Mouse (Mus musculus) MEL (cell line): Measurements from ENCODE around the gene Gm10401. TPM values are rescaled to one million over a fixed set of nuclear protein-coding genes. Genes with fewer than 3 reads are reported as not detected.

Experiments
- DNase-seq: peaks from one replicate; pipeline ENCODE4 v3.0.0; 2011; ENCODE audit warnings: low read depth, low spot score
- H3K27ac ChIP-seq: 2 replicates; pipeline ENCODE4 v1.5.1; 2012; ENCODE audit warnings: low read depth, mild to moderate bottlenecking, control low read depth, low read length, moderate library complexity; ENCODE audit not compliant: control insufficient read depth
- H3K27me3 ChIP-seq, 2 experiments: fragments of 150-350 bp in 1 of 2; sonication (generic) in 1 of 2; 2 replicates each; pipeline ENCODE4 v1.6.1; 2012; ENCODE audit warnings: low read length in 2 of 2, mild to moderate bottlenecking in 2 of 2, improper control_type of control experiment in 1 of 2, moderate library complexity in 1 of 2; ENCODE audit not compliant: insufficient read depth in 2 of 2, control insufficient read depth in 1 of 2
- H3K36me3 ChIP-seq, 2 experiments: 2 replicates each; pipeline ENCODE4 v1.6.1; 2012 to 2014; ENCODE audit warnings: low read length in 2 of 2, improper control_type of control experiment in 1 of 2, inconsistent platforms in 1 of 2, mild to moderate bottlenecking in 1 of 2; ENCODE audit not compliant: insufficient read depth in 2 of 2, control insufficient read depth in 1 of 2
- H3K4me1 ChIP-seq, 2 experiments: fragments of 150-350 bp in 1 of 2; sonication (generic) in 1 of 2; 2 replicates each; pipeline ENCODE4 v1.6.1; 2012; ENCODE audit warnings: low read length in 2 of 2, improper control_type of control experiment in 1 of 2, mild to moderate bottlenecking in 1 of 2; ENCODE audit not compliant: insufficient read depth in 2 of 2, control insufficient read depth in 1 of 2
- H3K4me3 ChIP-seq, 2 experiments: fragments of 150-350 bp in 1 of 2; sonication (generic) in 1 of 2; 2 replicates each; pipeline ENCODE4 v1.5.1; 2012; ENCODE audit warnings: low read depth in 2 of 2, low read length in 2 of 2, mild to moderate bottlenecking in 2 of 2, moderate library complexity in 2 of 2, control low read depth in 1 of 2, improper control_type of control experiment in 1 of 2; ENCODE audit not compliant: control insufficient read depth in 1 of 2, insufficient read depth in 1 of 2
- H3K79me2 ChIP-seq: 2 replicates; pipeline ENCODE4 v1.6.1; 2012; ENCODE audit warnings: mild to moderate bottlenecking, low read length, moderate library complexity; ENCODE audit not compliant: control insufficient read depth, poor library complexity, insufficient read depth
- H3K9ac ChIP-seq: 2 replicates; pipeline ENCODE4 v1.6.1; 2012; ENCODE audit warnings: low read depth, mild to moderate bottlenecking, control low read depth, low read length, moderate library complexity; ENCODE audit not compliant: control insufficient read depth, poor library complexity, severe bottlenecking
- H3K9me3 ChIP-seq: fragments of 150-350 bp; sonication (generic); replicated peaks from 2 replicates; pipeline ENCODE4 v1.6.1; 2012; ENCODE audit warnings: mild to moderate bottlenecking, low read length, improper control_type of control experiment, moderate library complexity; ENCODE audit not compliant: insufficient read depth
- ELF1 ChIP-seq: IDR thresholded peaks from 2 replicates; pipeline ENCODE4 v1.6.1; 2014; ENCODE audit warnings: low read depth, mild to moderate bottlenecking, inconsistent platforms, low read length, improper control_type of control experiment, moderate library complexity
- EP300 ChIP-seq, 2 experiments: IDR thresholded peaks; 2 replicates each; pipeline ENCODE4 v1.6.1; 2011; ENCODE audit warnings: improper control_type of control experiment in 2 of 2, low read length in 2 of 2, low read depth in 1 of 2, mild to moderate bottlenecking in 1 of 2
- ETS1 ChIP-seq: IDR thresholded peaks from 2 replicates; pipeline ENCODE4 v1.6.1; 2012; ENCODE audit warnings: low read depth, mild to moderate bottlenecking, inconsistent platforms, low read length, improper control_type of control experiment, moderate library complexity
- GABPA ChIP-seq: IDR thresholded peaks from 2 replicates; pipeline ENCODE4 v1.6.1; 2012; ENCODE audit warnings: low read depth, mild to moderate bottlenecking, inconsistent platforms, low read length, improper control_type of control experiment, moderate library complexity
- GATA1 ChIP-seq: IDR thresholded peaks from 2 replicates; pipeline ENCODE4 v1.6.1; 2011; ENCODE audit warnings: low read depth, low read length, improper control_type of control experiment
- HCFC1 ChIP-seq: IDR thresholded peaks from 2 replicates; pipeline ENCODE4 v1.6.1; 2012; ENCODE audit warnings: low read depth, mild to moderate bottlenecking, inconsistent platforms, low read length, improper control_type of control experiment, moderate library complexity
- MAFK ChIP-seq: IDR thresholded peaks from 2 replicates; pipeline ENCODE4 v1.6.1; 2011; ENCODE audit warnings: low read depth, mild to moderate bottlenecking, low read length, improper control_type of control experiment, borderline replicate concordance
- MEF2A ChIP-seq: IDR thresholded peaks from 2 replicates; pipeline ENCODE4 v1.6.1; 2014; ENCODE audit warnings: low read depth, mild to moderate bottlenecking, inconsistent platforms, low read length, improper control_type of control experiment; ENCODE audit not compliant: poor library complexity, insufficient replicate concordance, severe bottlenecking; ENCODE audit errors: extremely low read depth
- MYB ChIP-seq: IDR thresholded peaks from 2 replicates; pipeline ENCODE4 v1.6.1; 2011; ENCODE audit warnings: mild to moderate bottlenecking, low read depth, low read length, improper control_type of control experiment
- MYC ChIP-seq: IDR thresholded peaks from 2 replicates; pipeline ENCODE4 v1.6.1; 2011; ENCODE audit warnings: low read depth, mild to moderate bottlenecking, low read length, improper control_type of control experiment, moderate library complexity
- NELFE ChIP-seq: IDR thresholded peaks from 2 replicates; pipeline ENCODE4 v1.6.1; 2011; ENCODE audit warnings: low read depth, low read length, improper control_type of control experiment
- NRF1 ChIP-seq: IDR thresholded peaks from 2 replicates; pipeline ENCODE4 v1.6.1; 2014; ENCODE audit warnings: low read depth, mild to moderate bottlenecking, inconsistent platforms, low read length, improper control_type of control experiment, moderate library complexity; ENCODE audit not compliant: poor library complexity, insufficient read depth, severe bottlenecking
- POLR2A ChIP-seq, 2 experiments: IDR thresholded peaks; 2 replicates each; pipeline ENCODE4 v1.6.1; 2011 to 2012; ENCODE audit warnings: low read length in 2 of 2, mild to moderate bottlenecking in 2 of 2, control low read depth in 1 of 2, improper control_type of control experiment in 1 of 2, low read depth in 1 of 2, moderate library complexity in 1 of 2; ENCODE audit not compliant: control insufficient read depth in 1 of 2, insufficient read depth in 1 of 2, poor library complexity in 1 of 2
- POLR2AphosphoS2 ChIP-seq: IDR thresholded peaks from 2 replicates; pipeline ENCODE4 v1.6.1; 2011; ENCODE audit warnings: low read length, improper control_type of control experiment
- POLR2AphosphoS5 ChIP-seq: IDR thresholded peaks from 2 replicates; pipeline ENCODE4 v1.6.1; 2012; ENCODE audit warnings: low read depth, borderline replicate concordance, mild to moderate bottlenecking, inconsistent platforms, low read length, moderate library complexity, mixed read lengths
- RCOR1 ChIP-seq: IDR thresholded peaks from 2 replicates; pipeline ENCODE4 v1.6.1; 2012; ENCODE audit warnings: low read depth, mild to moderate bottlenecking, inconsistent platforms, low read length, improper control_type of control experiment
- TCF12 ChIP-seq: IDR thresholded peaks from 2 replicates; pipeline ENCODE4 v1.6.1; 2014; ENCODE audit warnings: low read depth, mild to moderate bottlenecking, inconsistent platforms, low read length, improper control_type of control experiment, moderate library complexity
- UBTF ChIP-seq: IDR thresholded peaks from 2 replicates; pipeline ENCODE4 v1.6.1; 2012; ENCODE audit warnings: low read depth, mild to moderate bottlenecking, inconsistent platforms, low read length, improper control_type of control experiment, moderate library complexity, borderline replicate concordance; ENCODE audit not compliant: insufficient read depth
- USF1 ChIP-seq: IDR thresholded peaks from 2 replicates; pipeline ENCODE4 v1.6.1; 2014; ENCODE audit warnings: low read depth, mild to moderate bottlenecking, inconsistent platforms, low read length, improper control_type of control experiment, moderate library complexity
- ZKSCAN1 ChIP-seq: IDR thresholded peaks from 2 replicates; pipeline ENCODE4 v1.6.1; 2012; ENCODE audit warnings: low read depth, mild to moderate bottlenecking, inconsistent platforms, low read length, improper control_type of control experiment, moderate library complexity
- ZMIZ1 ChIP-seq: IDR thresholded peaks from 2 replicates; pipeline ENCODE4 v1.6.1; 2012; ENCODE audit warnings: low read depth, mild to moderate bottlenecking, inconsistent platforms, low read length, improper control_type of control experiment, moderate library complexity
- polyA plus RNA-seq, 2 experiments: library from polyadenylated mRNA; stranded (reverse) in 1 of 2; unstranded in 1 of 2; fragments of >175 nt in 1 of 2; fragments of >200 nt in 1 of 2; gene quantifications; 2 replicates each; pipeline versions ENCODE4 v1.2.1 to v1.2.4; 2012; ENCODE audit warnings: low replicate concordance in 2 of 2, low read depth in 1 of 2; ENCODE audit not compliant: insufficient read length in 2 of 2, insufficient read depth in 1 of 2, missing spikeins in 1 of 2
- total RNA-seq: library from RNA; depleted of rRNA; stranded (reverse); fragments of 300-350 nt; gene quantifications from 2 replicates; pipeline ENCODE4 v1.2.3, GENCODE M21; 2012

Gm10401 gene
- total and polyA plus RNA-seq, 3 experiments: 0.56 to 3.5 TPM; not detected in 1

DNA sequence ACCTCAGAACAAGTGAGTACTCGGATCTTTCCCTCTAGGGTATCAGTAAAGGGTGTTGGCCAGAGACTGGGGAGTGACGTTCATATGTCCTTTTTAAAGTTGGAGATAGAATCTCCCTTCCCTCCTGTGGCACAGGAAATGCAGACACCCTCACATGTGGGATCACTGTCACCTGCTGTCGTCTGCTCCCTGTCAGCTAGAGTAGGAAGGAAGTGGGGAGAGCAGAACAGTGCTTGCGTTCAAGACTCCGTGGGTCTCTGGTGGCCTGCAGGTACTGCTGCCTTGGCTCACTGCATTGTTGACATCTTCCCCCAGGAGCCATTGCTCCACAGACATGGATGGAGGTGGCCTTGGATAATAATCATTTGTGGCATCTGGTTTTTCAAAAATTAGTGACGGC is 14.6 kb downstream of the Gm10401 start:
- Histone ChIP-seq H3K27me3 (no peaks in the 10 kb centered on the region), H3K9ac (no peak overlapping the region)
- TF ChIP-seq UBTF: no peak
- no peak for TF ChIP-seq ETS1
- TF ChIP-seq ZKSCAN1: no peak
- no peak for TF ChIP-seq MEF2A
- TF ChIP-seq GABPA: no peak
- no peak for TF ChIP-seq POLR2AphosphoS2
- TF ChIP-seq POLR2A (IDR thresholded peaks at IDR 0.05; ENCODE audit: control insufficient read depth in 1 of 2, insufficient read depth in 1 of 2, low read depth in 1 of 2, low read length in 2 of 2, poor library complexity in 1 of 2): no peak
- TF ChIP-seq ELF1: no peak
- TF ChIP-seq POLR2AphosphoS5: no peak
- TF ChIP-seq MYB: no peak
- TF ChIP-seq GATA1: no peak
- no peak for TF ChIP-seq HCFC1
- no peak for TF ChIP-seq MAFK
- TF ChIP-seq EP300 (IDR thresholded peaks at IDR 0.05; ENCODE audit: low read depth in 1 of 2, low read length in 2 of 2): no peak
- TF ChIP-seq RCOR1: no peak
- TF ChIP-seq USF1: no peak
- TF ChIP-seq TCF12: no peak
- TF ChIP-seq NRF1: no peak
- TF ChIP-seq, all 39 proteins: peak for 0
- Histone ChIP-seq H3K4me3 (no peak overlapping the region), H3K4me1 (peaks cover 0 to 2% of the 10 kb centered on the region in 2 experiments; a peak in 1 of 4 replicates), H3K36me3 (peaks cover 2 to 18% of the 10 kb centered on the region in 2 experiments; a peak in 3 of 4 replicates), H3K79me2 (no peaks in the 10 kb centered on the region), H3K9me3 (no peaks in the 10 kb centered on the region), H3K27ac (no peak overlapping the region)
- no peak for DNase-seq

DNA sequence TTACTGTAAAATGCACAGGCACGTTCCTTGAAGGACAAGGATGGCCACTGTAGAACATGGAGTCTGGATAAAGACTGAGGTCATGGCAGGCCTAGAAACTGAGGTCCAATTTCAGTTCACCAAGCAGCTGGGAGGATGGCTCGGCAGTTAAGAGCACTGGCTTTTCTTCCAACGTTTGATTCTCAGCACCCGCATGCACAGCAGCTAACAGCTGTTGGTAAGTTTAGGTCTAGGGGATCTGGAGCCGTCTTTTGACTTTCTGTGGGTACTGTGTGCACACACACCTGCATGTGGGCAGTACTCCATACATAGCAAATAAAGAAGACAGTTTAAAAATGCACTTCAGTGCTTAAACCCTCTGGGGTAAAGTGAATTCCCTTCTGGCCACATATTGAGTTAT is 16.5 kb downstream of the Gm10401 start:
- Histone ChIP-seq H3K9me3 (no peaks in the 10 kb centered on the region), H3K79me2 (peaks cover 3% of the 10 kb centered on the region; the same call in 1 of the 2 replicates), H3K4me1 (peaks cover 0 to 2% of the 10 kb centered on the region in 2 experiments; a peak in 1 of 4 replicates)
- no peak for TF ChIP-seq ZKSCAN1
- TF ChIP-seq MYC: no peak
- no peak for TF ChIP-seq TCF12
- no peak for TF ChIP-seq NELFE
- TF ChIP-seq ZMIZ1: no peak
- TF ChIP-seq, all 39 proteins: peak for 0
- Histone ChIP-seq H3K4me3 (no peak overlapping the region), H3K36me3 (peaks cover 4 to 10% of the 10 kb centered on the region in 2 experiments; a peak in 3 of 4 replicates), H3K9ac (no peak overlapping the region), H3K27ac (no peak overlapping the region), H3K27me3 (no peaks in the 10 kb centered on the region)
- no peak for DNase-seq
